Mouse (Mus musculus) thymus, adult 2 months (tissue): ENCODE measurements around the gene Rims3. TPM values are rescaled to one million over a fixed set of nuclear protein-coding genes. Genes with fewer than 3 reads are reported as not detected.
A peak's percentile ranks its signal among the peaks of the same experiment; 100 is the strongest.

Experiments
- DNase-seq: peaks from one replicate; pipeline ENCODE4 v3.0.0; 2021
- H3K27ac ChIP-seq: fragments of 200-500 bp; 2 replicates; pipeline ENCODE4 v1.5.1; 2012; ENCODE audit warnings: low read length, control low read depth; ENCODE audit not compliant: control insufficient read depth, insufficient read depth
- H3K27me3 ChIP-seq: fragments of 200-500 bp; 2 replicates; pipeline ENCODE4 v1.6.1; 2012; ENCODE audit warnings: mild to moderate bottlenecking, low read length, moderate library complexity, mixed read lengths; ENCODE audit not compliant: control insufficient read depth, insufficient read depth
- H3K36me3 ChIP-seq: fragments of 200-500 bp; 2 replicates; pipeline ENCODE4 v1.6.1; 2012; ENCODE audit warnings: mild to moderate bottlenecking, low read length, moderate library complexity; ENCODE audit not compliant: control insufficient read depth, insufficient read depth
- H3K4me1 ChIP-seq: fragments of 200-500 bp; replicated peaks from 2 replicates; pipeline ENCODE4 v1.6.1; 2012; ENCODE audit warnings: low read length; ENCODE audit not compliant: control insufficient read depth, insufficient read depth
- H3K4me3 ChIP-seq: fragments of 200-500 bp; 2 replicates; pipeline ENCODE4 v1.5.1; 2012; ENCODE audit warnings: mild to moderate bottlenecking, low read length, control low read depth, moderate library complexity; ENCODE audit not compliant: control insufficient read depth, insufficient read depth
- CTCF ChIP-seq: fragments of 200-500 bp; IDR thresholded peaks from 2 replicates; pipeline ENCODE4 v1.5.1; 2012; ENCODE audit warnings: mild to moderate bottlenecking, control low read depth, low read length, moderate library complexity, borderline replicate concordance; ENCODE audit not compliant: control insufficient read depth, poor library complexity, insufficient read depth; ENCODE audit errors: extremely low read depth
- POLR2A ChIP-seq: fragments of 200-500 bp; IDR thresholded peaks from 2 replicates; pipeline ENCODE4 v1.6.1; 2012; ENCODE audit warnings: mild to moderate bottlenecking, low read length, control low read depth, moderate library complexity; ENCODE audit not compliant: control insufficient read depth, poor library complexity, insufficient read depth; ENCODE audit errors: extremely low read depth
- WGBS: fragments of 180-500 bp; shearing (Covaris S2); methylation state at CpG from one replicate; pipeline ENCODE4 v1.1.7; 2018; 5-methylcytosine and 5-hydroxymethylcytosine counted together
- polyA plus RNA-seq: library from polyadenylated mRNA; depleted of rRNA; stranded (reverse); fragments of >200 nt; gene quantifications from 2 replicates; pipeline ENCODE4 v1.2.3, GENCODE M21; 2012; rRNA removed

The Rims3 gene
- polyA plus RNA-seq, 1 experiment = 3.7 TPM

- Histone ChIP-seq H3K4me3 (peak within 1 kb of the TSS; percentile 93), H3K36me3 (peaks cover 8% of the 10 kb centered on the region), H3K27ac (peak within 1 kb of the TSS; percentile 66), H3K4me1 (no peaks in the 10 kb centered on the region; the same call in 1 of the 2 replicates), H3K27me3 (no peaks in the 10 kb centered on the region)
- TF ChIP-seq CTCF (peak; percentile 56; the same call in 1 of the 2 replicates), POLR2A (peak; percentile 95)
- DNase-seq = peak; percentile 95
- under 1% methylated on average over 33 of the region's 33 CpGs for WGBS
These were observed 70.1 kb downstream of the Rims3 start, which contains the start of gene Exo5 for GRCm38 (mm10) chr4:120924554-120925299. Gene Exo5 (minus strand): TSS chr4:120925017.

- DNase-seq = peak; percentile 65
- no peaks in the 10 kb centered on the region for H3K27me3 ChIP-seq
- no peak for TF ChIP-seq CTCF
- 12% methylated on average over 3 of the region's 3 CpGs for WGBS
- no peaks in the 10 kb centered on the region; the same call in 1 of the 2 replicates for H3K4me1 ChIP-seq
- H3K27ac ChIP-seq = peak overlapping the region; percentile 66
- H3K36me3 ChIP-seq = peaks cover 8% of the 10 kb centered on the region
- H3K4me3 ChIP-seq = peak overlapping the region; percentile 93; the same call in 1 of the 2 replicates
These were observed 70.8 kb downstream of the Rims3 start for GRCm38 (mm10) chr4:120925386-120925785.

DNA sequence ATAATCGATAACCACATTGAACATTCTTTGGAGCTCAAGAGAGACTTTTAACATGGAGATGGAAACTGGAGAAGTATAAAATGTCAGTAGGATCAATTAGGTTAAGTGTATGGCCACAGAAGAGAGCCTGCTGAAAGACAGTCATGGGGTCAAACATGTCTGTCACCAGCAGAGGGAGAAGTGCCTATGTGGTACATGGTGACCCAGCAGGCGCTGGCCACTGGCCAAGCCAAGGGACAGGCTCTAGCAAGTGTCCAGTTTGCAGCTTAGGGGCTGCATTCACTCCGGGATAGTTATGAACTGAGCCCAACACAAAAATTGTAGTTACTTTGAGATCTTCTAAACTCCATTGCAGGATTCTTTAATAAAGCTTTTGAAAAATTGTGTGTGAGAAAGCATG, 74.1 kb downstream of the Rims3 start:
- no peak for DNase-seq
- H3K27me3 ChIP-seq = no peaks in the 10 kb centered on the region
- no peak overlapping the region for H3K4me3 ChIP-seq
- no peak overlapping the region for H3K27ac ChIP-seq
- WGBS = 94% methylated on average over 3 of the region's 3 CpGs
- H3K4me1 ChIP-seq = no peaks in the 10 kb centered on the region
- no peaks in the 10 kb centered on the region for H3K36me3 ChIP-seq
- no peak for TF ChIP-seq POLR2A

DNA sequence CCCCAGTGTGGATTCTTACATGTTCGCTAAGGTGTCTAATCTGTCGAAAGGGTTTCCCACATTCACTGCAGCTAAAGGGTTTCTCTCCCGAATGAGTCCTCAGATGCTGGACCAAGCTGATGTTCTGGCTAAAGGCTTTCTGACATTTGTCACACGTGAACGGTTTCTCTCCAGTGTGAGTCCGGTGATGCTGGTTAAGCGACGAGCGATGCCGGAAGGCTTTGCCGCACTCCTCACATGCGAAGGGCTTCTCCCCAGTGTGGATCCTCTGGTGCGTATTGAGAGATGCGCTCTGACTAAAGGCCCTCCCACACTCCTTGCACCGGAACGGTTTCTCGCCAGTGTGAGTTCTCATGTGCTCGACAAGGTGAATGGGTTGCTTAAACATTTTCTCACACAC, 76.1 kb downstream of the Rims3 start:
- Histone ChIP-seq H3K36me3 (no peaks in the 10 kb centered on the region), H3K27ac (no peak overlapping the region), H3K4me3 (no peak overlapping the region), H3K27me3 (no peaks in the 10 kb centered on the region), H3K4me1 (no peaks in the 10 kb centered on the region)
- no peak for TF ChIP-seq CTCF
- no peak for TF ChIP-seq POLR2A
- DNase-seq = no peak
- 97% methylated on average over 18 of the region's 18 CpGs for WGBS

DNA sequence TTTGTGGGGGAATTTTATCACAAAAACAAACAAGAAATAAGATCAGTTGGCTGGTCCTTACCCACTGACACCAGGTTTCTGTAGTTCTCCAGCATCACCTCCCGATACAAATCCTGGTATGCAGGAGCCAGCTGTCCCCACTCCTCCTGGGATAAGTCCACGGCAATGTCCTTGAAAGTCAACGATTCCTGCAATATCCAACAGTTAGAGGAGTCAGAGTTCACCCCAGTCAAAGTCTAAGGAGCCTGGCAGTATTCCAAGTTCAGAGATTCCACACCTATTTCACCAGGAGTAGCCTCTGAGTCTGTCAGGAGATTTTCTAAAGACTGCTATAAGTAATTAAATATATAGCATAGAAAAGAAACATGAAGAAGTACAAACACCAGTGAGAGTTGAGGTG, 80.4 kb downstream of the Rims3 start:
- Histone ChIP-seq H3K36me3 (no peaks in the 10 kb centered on the region), H3K4me1 (no peaks in the 10 kb centered on the region), H3K4me3 (no peak overlapping the region), H3K27ac (no peak overlapping the region), H3K27me3 (no peaks in the 10 kb centered on the region)
- 96% methylated on average over 3 of the region's 3 CpGs for WGBS
- TF ChIP-seq CTCF (no peak), POLR2A (no peak)
- DNase-seq = no peak

Other genes starting within 250 kb of the Rims3 start
- gene Cited4, start 188.2 kb upstream of the Rims3 start, polyA plus RNA-seq = 6.5 and 9.2 TPM in 2 replicates
- 1.1 and 2.0 TPM in 2 replicates for gene Kcnq4, start 106.2 kb upstream of the Rims3 start, polyA plus RNA-seq
- gene Nfyc, start 23.2 kb upstream of the Rims3 start, polyA plus RNA-seq = 317 and 354 TPM in 2 replicates
- gene Exo5, start 70.2 kb downstream of the Rims3 start, polyA plus RNA-seq = 10.9 and 11.7 TPM in 2 replicates
- gene Zfp69, start 96.9 kb downstream of the Rims3 start, polyA plus RNA-seq = 3.2 and 3.4 TPM in 2 replicates
- 87.4 and 88.9 TPM in 2 replicates for gene Smap2, start 162.4 kb downstream of the Rims3 start, polyA plus RNA-seq
- 0.20 and 0.38 TPM in 2 replicates for gene Col9a2, start 184.6 kb downstream of the Rims3 start, polyA plus RNA-seq
- 22.0 and 26.4 TPM in 2 replicates for gene Zmpste24, start 243.4 kb downstream of the Rims3 start, polyA plus RNA-seq